Mouse (Mus musculus): Measurements from ENCODE around the gene Plcb3.
A peak's percentile ranks its signal among the peaks of the same experiment; 100 is the strongest.

Plcb3 gene

GRCm38 (mm10) chr19:6937541-6938465 lies 38.5 kb downstream of the Plcb3 start:
- no peak for DNase-seq

- no peak for DNase-seq
Measured at GRCm38 (mm10) chr19:6936299-6936698, 40.0 kb downstream of the Plcb3 start.

GRCm38 (mm10) chr19:6934195-6934977 lies 41.9 kb downstream of the Plcb3 start, which contains the start of gene Kcnk4:
TSS of gene Kcnk4 (minus strand) at chr19:6934515.
- DNase-seq = no peak

- no peak for DNase-seq
Measured at GRCm38 (mm10) chr19:6933436-6934194, 42.7 kb downstream of the Plcb3 start.

GRCm38 (mm10) chr19:6933102-6933435 lies 43.2 kb downstream of the Plcb3 start:
- no peak for DNase-seq

- DNase-seq = no peak
Measured at GRCm38 (mm10) chr19:6932018-6932417, 44.3 kb downstream of the Plcb3 start.

GRCm38 (mm10) chr19:6931002-6931401 lies 45.3 kb downstream of the Plcb3 start:
- no peak for DNase-seq

GRCm38 (mm10) chr19:6928080-6928479 lies 48.2 kb downstream of the Plcb3 start:
- DNase-seq = no peak

- DNase-seq = no peak
Measured at GRCm38 (mm10) chr19:6926559-6927255, 49.6 kb downstream of the Plcb3 start.

- DNase-seq = no peak
Measured at GRCm38 (mm10) chr19:6925611-6926329, 50.5 kb downstream of the Plcb3 start.

GRCm38 (mm10) chr19:6925307-6925573 lies 51.0 kb downstream of the Plcb3 start, which contains the start of gene Catsperz:
TSS of gene Catsperz (minus strand) at chr19:6925380.
- no peak for DNase-seq

- DNase-seq = peak; percentile 68 to 91
Measured at GRCm38 (mm10) chr19:6924461-6925306, 51.6 kb downstream of the Plcb3 start.

- DNase-seq = no peak
Measured at GRCm38 (mm10) chr19:6922901-6923735, 53.2 kb downstream of the Plcb3 start.

- DNase-seq = peak; percentile 100
Measured at GRCm38 (mm10) chr19:6921647-6922567, 54.4 kb downstream of the Plcb3 start, which contains the start of gene Esrra. TSS of gene Esrra (minus strand) at chr19:6921813.

GRCm38 (mm10) chr19:6920741-6921636 lies 55.3 kb downstream of the Plcb3 start:
- peak; percentile 58 to 68 for DNase-seq

GRCm38 (mm10) chr19:6919876-6920740 lies 56.2 kb downstream of the Plcb3 start:
- DNase-seq = no peak

GRCm38 (mm10) chr19:6919431-6919830 lies 56.8 kb downstream of the Plcb3 start:
- no peak for DNase-seq
